Mouse (Mus musculus): ENCODE data around the gene Rgs9bp.

The Rgs9bp gene

DNA sequence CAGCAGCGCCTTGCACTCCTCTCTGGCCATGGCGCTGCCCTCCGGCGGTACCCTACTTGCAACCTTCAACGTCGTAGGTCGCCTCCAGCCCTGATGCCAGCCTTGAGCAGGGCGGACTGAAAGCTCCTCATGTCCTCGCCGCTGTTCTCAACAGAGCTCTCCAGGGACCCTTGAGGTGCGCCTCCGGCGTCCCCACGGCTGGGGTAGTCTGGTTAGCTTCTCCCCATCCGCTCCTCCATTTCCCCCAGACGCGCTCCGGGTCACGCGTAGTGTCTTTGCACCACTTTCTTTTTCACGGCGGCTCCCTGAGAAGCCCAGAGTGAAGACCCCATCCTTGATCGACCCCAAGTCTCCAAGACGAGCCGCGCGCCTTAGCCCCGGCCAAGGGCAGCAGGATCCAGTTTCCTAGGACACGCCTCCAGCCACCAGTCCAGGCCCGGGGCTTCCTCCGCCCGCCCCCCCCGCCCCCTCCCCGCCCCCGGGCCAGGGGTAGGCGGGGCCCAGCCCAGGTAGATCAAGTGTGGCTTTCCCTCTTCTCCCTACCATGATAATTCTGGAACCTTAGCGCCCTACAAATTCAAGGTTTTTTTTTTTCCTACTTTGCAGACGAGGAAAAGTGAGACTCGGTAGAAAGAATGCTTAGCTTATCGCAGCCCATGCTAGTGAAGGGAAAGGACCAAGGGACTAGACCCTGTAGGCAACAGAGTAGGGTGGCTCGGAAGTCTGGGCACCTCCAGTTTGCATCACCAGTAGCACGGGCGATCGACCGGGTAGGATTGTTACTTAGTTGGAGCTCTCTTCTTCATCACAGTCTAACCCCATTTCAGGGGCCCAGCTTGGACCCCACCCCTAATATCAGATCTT is at the start of gene Rgs9bp:
Gene Rgs9bp, minus strand, starts transcription at position 392 of the 864 bp plus-strand sequence.
- DNase-seq (ENCODE audit: low spot score) = peak; percentile 89

GRCm38 (mm10) chr7:35628496-35628895 is 43.1 kb upstream of the Rgs9bp start:
- DNase-seq (ENCODE audit: low spot score) = no peak

GRCm38 (mm10) chr7:35627371-35627770 is 42.0 kb upstream of the Rgs9bp start:
- no peak for DNase-seq (ENCODE audit: low spot score)

DNA sequence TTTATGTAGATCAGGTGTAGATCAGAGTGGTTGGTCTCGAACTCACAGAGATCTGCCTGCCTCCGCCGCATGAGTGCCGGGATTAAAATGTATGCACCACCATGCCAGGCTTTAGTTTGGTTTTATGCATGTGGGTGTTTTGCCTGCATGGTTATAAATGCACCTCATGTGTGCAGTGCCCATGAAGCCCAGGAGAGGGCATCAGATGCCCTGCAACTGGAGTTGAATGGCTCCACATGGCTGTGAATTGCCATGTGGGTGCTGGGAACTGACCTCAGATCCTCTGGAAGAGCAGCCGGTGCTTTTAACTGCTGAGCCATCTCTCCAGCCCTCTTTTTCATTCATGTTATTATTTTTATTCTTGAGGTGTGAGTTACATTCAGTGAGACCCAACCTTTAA is 40.7 kb upstream of the Rgs9bp start:
- DNase-seq (ENCODE audit: low spot score) = no peak

GRCm38 (mm10) chr7:35622626-35623025 is 37.2 kb upstream of the Rgs9bp start:
- DNase-seq (ENCODE audit: low spot score) = no peak

DNA sequence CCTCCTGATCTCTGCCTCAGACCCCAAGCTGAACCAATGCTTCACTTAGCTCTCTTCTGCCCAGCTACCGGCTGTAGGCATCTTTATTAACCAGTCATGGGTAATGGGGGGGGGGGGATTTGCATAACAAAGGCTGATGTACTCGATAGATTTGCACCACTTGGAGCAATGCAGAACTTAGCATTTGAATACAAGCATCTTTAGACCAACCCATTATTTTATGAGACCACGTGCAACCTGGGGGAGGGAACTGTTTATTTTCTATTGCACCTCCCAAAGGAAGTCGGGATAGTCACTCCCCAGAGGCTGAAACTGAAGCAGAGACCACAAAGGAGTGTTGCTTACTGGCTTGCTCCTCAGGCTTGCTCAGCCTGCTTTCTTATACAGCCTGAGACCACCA is 32.1 kb upstream of the Rgs9bp start:
- DNase-seq (ENCODE audit: low spot score) = no peak

DNA sequence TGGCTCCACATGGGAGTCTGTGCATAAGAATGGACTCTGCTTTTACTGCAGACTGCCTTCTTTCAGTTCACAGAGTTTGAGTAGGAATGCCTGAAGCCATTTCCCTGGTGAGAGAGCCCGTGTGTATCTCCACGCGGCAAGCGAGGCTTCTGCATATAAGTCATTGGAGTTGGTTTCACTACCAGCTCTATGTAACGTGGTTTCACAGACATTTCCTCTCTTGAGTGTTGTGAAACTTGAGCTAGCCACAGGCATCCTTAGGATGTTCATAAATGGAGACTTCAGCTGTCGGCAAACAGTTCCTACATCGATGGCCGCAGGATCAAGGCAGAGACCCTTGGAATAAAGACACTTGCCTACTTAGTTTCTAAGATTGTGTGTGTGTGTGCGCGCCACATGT is 23.9 kb upstream of the Rgs9bp start:
- no peak for DNase-seq (ENCODE audit: low spot score)

- DNase-seq (ENCODE audit: low spot score) = no peak
Measured at GRCm38 (mm10) chr7:35606816-35607215, 21.4 kb upstream of the Rgs9bp start.

DNA sequence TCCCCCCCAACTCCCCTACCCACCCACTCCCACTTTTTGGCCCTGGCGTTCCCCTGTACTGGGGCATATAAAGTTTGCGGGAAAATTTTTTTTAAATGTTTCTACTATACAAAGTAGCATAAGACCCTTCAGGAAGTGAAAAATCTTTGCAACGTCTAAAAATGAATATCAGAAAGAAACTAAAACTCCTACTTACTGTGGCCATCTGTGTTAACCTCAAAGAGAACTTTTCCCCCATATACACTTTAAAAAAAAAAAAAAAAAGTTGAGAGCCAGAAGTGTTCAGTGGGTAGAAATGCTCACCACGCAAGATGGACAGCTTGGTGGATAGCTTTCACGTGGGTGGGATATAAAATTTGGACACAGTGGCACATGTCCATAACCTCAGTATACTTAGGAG is 17.4 kb upstream of the Rgs9bp start:
- DNase-seq (ENCODE audit: low spot score) = no peak

DNA sequence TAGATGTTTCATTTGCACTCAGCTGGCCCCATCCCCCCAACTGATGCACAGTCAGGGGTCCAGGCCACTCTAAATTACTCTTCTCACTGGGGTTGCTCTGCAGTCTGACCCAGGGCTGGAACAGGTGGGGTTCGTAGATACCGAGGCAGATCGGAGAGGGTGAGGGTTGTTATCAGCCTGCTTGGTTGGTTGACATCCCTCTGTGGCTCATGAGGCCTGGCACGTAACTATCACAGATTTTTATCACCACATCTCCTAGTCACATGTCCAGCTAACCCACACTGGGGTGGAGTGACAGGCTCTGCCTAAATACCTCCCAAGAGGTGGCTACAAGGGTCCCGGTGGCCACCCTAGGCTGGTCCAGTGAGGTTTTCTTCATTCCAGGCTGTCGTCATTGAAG is 15.7 kb upstream of the Rgs9bp start:
- no peak for DNase-seq (ENCODE audit: low spot score)

GRCm38 (mm10) chr7:35600031-35600430 is 14.6 kb upstream of the Rgs9bp start:
- DNase-seq (ENCODE audit: low spot score) = no peak

DNA sequence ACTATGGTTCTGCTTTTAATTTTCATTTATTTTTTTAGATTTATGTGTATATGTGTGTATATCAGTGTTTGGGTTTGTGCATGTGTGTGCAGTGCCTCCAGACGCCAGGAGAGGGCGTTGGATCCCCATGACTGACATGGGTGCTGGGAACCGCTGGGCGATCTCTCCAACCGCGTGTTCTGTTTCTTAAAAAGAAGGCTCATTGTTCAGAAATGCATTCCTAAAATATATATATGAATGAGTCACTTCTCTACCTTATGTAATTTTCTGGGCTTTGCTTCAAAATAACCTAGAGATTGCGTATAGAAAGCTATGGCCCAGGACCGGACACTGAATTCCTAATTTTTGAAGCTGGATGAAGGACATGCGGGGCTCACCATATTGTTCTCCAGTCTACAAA is 14.1 kb upstream of the Rgs9bp start:
- no peak for DNase-seq (ENCODE audit: low spot score)

DNA sequence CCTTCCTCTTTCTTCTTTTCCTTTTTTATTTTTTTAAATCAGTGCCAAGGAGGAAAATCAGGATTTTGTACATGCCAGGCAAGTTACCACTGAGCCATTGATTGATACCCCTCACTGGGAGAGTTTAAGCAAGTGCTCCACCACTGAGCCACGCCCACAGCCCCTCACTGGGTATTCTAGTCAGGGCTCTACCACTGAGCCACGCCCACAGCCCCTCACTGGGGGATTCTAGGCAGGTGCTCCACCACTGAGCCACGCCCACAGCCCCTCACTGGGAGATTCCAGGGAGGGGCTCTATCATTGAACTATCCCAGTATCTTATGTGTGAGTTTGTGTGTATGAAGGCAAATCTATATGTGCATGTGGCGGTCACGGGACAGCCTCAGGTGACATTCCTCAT is 8.9 kb upstream of the Rgs9bp start:
- DNase-seq (ENCODE audit: low spot score) = no peak

GRCm38 (mm10) chr7:35590731-35591191 is 5.4 kb upstream of the Rgs9bp start:
- DNase-seq (ENCODE audit: low spot score) = no peak

GRCm38 (mm10) chr7:35589485-35589884 is 4.1 kb upstream of the Rgs9bp start:
- DNase-seq (ENCODE audit: low spot score) = no peak

DNA sequence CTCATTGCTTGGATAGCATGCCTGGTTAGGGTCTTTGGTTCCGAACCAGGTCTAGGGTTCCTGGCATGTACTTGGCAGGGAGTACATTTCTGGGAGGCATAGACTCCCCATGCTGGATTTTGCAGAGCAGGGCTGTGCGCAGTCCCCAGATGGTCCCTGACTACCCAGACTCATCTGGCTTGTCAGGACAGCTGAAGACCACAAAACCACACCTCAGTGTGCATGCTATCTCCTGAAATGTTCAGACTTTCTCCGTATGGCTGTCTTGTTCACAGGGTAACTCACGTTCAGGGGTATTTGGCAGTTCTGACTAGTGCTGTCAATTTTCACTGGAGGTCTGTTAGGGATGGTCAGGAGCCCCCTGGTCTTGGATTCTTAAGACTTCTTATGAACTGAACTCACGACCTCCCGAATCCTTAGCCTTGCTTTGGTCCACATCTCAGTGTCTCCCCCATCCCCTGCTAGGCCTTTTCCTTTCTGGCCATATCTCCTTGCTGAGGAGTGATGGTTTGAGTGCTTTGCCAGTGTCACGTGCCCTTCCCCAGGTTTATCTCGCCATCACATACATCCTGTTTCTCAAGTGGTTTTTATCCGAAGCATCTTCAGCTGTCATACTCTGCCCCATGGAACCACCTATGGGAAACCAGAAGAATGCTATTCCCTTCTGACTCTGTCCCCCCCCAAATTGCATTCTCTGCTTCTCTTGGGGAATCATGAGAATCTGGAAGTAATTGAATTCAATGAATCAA is 3.5 kb upstream of the Rgs9bp start:
- no peak for DNase-seq (ENCODE audit: low spot score)

- peak; percentile 36 for DNase-seq (ENCODE audit: low spot score)
Measured at GRCm38 (mm10) chr7:35587728-35588127, 2.3 kb upstream of the Rgs9bp start.

DNA sequence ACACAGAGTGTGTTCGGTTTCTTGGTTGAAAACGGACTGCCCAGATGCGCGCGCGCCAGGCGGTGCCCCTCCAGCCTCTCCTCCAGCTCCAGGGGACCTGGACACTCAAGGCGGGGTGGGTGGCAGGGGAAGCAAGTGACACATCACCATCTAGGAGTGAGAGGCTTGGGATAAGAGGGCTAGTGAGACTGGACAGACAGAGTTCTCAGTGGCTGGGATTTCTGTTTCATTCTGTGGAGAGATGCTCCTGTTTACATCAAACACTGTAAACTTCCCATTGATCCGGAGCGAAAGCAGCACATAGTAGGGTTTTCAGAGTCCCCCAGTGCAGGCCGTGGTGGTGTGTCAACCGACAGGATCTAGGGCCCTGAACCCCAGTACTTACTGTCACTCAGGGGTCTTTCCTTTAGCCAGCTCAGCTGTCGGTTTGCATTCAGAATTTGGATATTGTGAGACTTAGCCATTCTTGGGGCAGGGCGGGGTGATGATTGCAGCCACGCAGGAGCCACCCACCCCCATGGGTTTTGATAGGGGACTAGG is 1.6 kb upstream of the Rgs9bp start:
- no peak for DNase-seq (ENCODE audit: low spot score)

GRCm38 (mm10) chr7:35586055-35586905 is 898 bp upstream of the Rgs9bp start, which contains the start of gene Ankrd27:
Gene Ankrd27, plus strand, starts transcription at chr7:35586244.
- DNase-seq (ENCODE audit: low spot score) = peak; percentile 96

DNA sequence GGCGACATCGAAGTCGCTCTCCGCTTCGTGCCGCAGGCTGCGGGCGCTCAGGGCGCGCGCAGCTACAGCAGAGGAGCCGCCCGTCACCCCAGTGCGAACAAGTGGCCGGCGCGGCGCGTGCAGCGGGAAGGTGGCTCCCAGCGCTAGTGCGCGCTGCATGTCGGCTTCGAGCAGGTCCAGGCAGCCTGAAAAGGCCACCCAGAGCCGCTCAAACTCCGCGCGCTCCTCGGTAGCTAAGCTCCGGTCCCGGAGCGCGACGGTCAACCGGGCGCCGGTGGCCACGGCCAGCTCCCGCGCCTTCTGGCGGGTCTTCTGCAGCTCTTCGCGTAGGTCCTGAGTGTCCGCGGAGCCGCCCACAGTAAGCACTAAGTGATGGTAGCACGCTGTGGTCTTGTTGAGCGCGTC is 594 bp downstream of the Rgs9bp start:
- DNase-seq (ENCODE audit: low spot score) = peak; percentile 40

- DNase-seq (ENCODE audit: low spot score) = no peak
Measured at GRCm38 (mm10) chr7:35584068-35584785, 1.2 kb downstream of the Rgs9bp start.

Data from yolk sac, embryonic 10.5 days (tissue).